Mouse (Mus musculus): ENCODE data around the gene Susd1. TPM values are rescaled to one million over a fixed set of nuclear protein-coding genes. Genes with fewer than 3 reads are reported as not detected.

Gene Susd1
- polyA plus RNA-seq, 1 experiment: 1.6 TPM

- no peak for TF ChIP-seq CTCF (IDR thresholded peaks at IDR 0.05; ENCODE audit: extremely low read depth, insufficient read length, insufficient replicate concordance, low read depth, low read length)
- no peak for TF ChIP-seq POLR2A (IDR thresholded peaks at IDR 0.05; ENCODE audit: low read depth, low read length)
Measured at GRCm38 (mm10) chr4:59459216-59459955, 21.0 kb upstream of the Susd1 start.

GRCm38 (mm10) chr4:59457941-59458340, 19.5 kb upstream of the Susd1 start:
- WGBS: 15% methylated on average over 9 of the region's 9 CpGs
- TF ChIP-seq CTCF (IDR thresholded peaks at IDR 0.05; ENCODE audit: extremely low read depth, insufficient read length, insufficient replicate concordance, low read depth, low read length): no peak
- TF ChIP-seq POLR2A (IDR thresholded peaks at IDR 0.05; ENCODE audit: low read depth, low read length): no peak
- Histone ChIP-seq H3K4me3 (ENCODE audit: low read depth, low read length) (no peak overlapping the region), H3K27me3 (ENCODE audit: control insufficient read depth, insufficient read depth, low read length) (no peaks in the 10 kb centered on the region), H3K4me1 (ENCODE audit: control insufficient read depth, insufficient read depth, insufficient read length, low read length) (peaks cover 10% of the 10 kb centered on the region; the same call in 1 of the 2 replicates), H3K27ac (ENCODE audit: insufficient read depth, low read depth, low read length) (no peak overlapping the region), H3K36me3 (ENCODE audit: control insufficient read depth, insufficient read depth, low read length) (no peaks in the 10 kb centered on the region)

More at GRCm38 (mm10) chr4:59459216-59459955, 21.0 kb upstream of the Susd1 start:
- Histone ChIP-seq H3K27ac (ENCODE audit: insufficient read depth, low read depth, low read length) (no peak overlapping the region), H3K4me1 (ENCODE audit: control insufficient read depth, insufficient read depth, insufficient read length, low read length) (peaks cover 12% of the 10 kb centered on the region; the same call in 1 of the 2 replicates), H3K36me3 (ENCODE audit: control insufficient read depth, insufficient read depth, low read length) (no peaks in the 10 kb centered on the region), H3K27me3 (ENCODE audit: control insufficient read depth, insufficient read depth, low read length) (no peaks in the 10 kb centered on the region), H3K4me3 (ENCODE audit: low read depth, low read length) (no peak overlapping the region)
- 78% methylated on average over 13 of the region's 13 CpGs for WGBS

DNA sequence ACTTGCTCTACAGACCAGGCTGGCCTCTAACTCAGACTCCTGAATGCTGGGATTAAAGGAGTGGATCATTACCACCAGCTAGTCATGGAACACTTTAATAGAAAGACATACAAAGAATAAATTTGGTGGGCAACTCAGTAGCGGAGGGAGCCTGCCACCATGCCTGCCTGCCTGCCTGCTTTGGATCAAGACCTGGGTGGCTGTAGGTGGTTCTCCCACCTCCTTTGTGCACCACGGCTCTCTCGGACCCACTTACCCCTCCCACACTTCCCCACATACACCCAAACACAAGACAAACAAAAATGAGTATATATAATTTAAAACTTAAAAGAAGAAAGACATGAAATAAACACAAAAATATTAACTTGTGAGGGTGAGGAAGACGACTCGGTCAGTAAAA, 18.7 kb upstream of the Susd1 start:
- TF ChIP-seq CTCF (IDR thresholded peaks at IDR 0.05; ENCODE audit: extremely low read depth, insufficient read length, insufficient replicate concordance, low read depth, low read length): no peak
- TF ChIP-seq POLR2A (IDR thresholded peaks at IDR 0.05; ENCODE audit: low read depth, low read length): no peak
- Histone ChIP-seq H3K36me3 (ENCODE audit: control insufficient read depth, insufficient read depth, low read length) (no peaks in the 10 kb centered on the region), H3K27me3 (ENCODE audit: control insufficient read depth, insufficient read depth, low read length) (no peaks in the 10 kb centered on the region), H3K27ac (ENCODE audit: insufficient read depth, low read depth, low read length) (no peak overlapping the region), H3K4me1 (ENCODE audit: control insufficient read depth, insufficient read depth, insufficient read length, low read length) (peaks cover 14% of the 10 kb centered on the region; the same call in 1 of the 2 replicates), H3K4me3 (ENCODE audit: low read depth, low read length) (no peak overlapping the region)
- 92% methylated on average over 5 of the region's 5 CpGs for WGBS

DNA sequence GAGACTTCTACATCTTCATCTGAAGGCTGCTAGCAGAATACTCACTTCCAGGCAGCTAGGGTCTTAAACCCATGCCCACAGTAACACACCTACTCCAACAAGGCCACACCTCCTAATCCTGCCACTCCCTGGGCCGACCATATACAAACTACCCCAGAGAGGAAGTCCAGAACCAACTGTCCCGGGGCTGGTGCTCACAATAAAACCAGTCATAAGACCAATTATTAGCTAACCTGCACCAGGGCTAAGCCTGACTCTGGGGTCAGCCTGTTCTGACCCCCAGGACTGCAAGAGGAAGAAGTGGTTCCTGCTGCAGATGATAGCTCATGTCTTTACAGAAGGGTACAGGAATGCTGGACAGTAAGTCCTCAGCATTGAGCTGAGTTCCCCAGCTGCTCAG, 17.0 kb upstream of the Susd1 start:
- Histone ChIP-seq H3K27me3 (ENCODE audit: control insufficient read depth, insufficient read depth, low read length) (no peaks in the 10 kb centered on the region), H3K27ac (ENCODE audit: insufficient read depth, low read depth, low read length) (no peak overlapping the region), H3K36me3 (ENCODE audit: control insufficient read depth, insufficient read depth, low read length) (no peaks in the 10 kb centered on the region), H3K4me3 (ENCODE audit: low read depth, low read length) (no peak overlapping the region), H3K4me1 (ENCODE audit: control insufficient read depth, insufficient read depth, insufficient read length, low read length) (peaks cover 7% of the 10 kb centered on the region; the same call in 1 of the 2 replicates)
- WGBS: 29% methylated on average over 2 of the region's 2 CpGs
- no peak for TF ChIP-seq POLR2A (IDR thresholded peaks at IDR 0.05; ENCODE audit: low read depth, low read length)
- no peak for TF ChIP-seq CTCF (IDR thresholded peaks at IDR 0.05; ENCODE audit: extremely low read depth, insufficient read length, insufficient replicate concordance, low read depth, low read length)

- H3K36me3 ChIP-seq (ENCODE audit: control insufficient read depth, insufficient read depth, low read length): no peaks in the 10 kb centered on the region
- 78% methylated on average over 3 of the region's 3 CpGs for WGBS
- H3K27me3 ChIP-seq (ENCODE audit: control insufficient read depth, insufficient read depth, low read length): no peaks in the 10 kb centered on the region
- H3K27ac ChIP-seq (ENCODE audit: insufficient read depth, low read depth, low read length): no peak overlapping the region
- no peak for TF ChIP-seq CTCF (IDR thresholded peaks at IDR 0.05; ENCODE audit: extremely low read depth, insufficient read length, insufficient replicate concordance, low read depth, low read length)
- no peak for TF ChIP-seq POLR2A (IDR thresholded peaks at IDR 0.05; ENCODE audit: low read depth, low read length)
- no peak overlapping the region for H3K4me3 ChIP-seq (ENCODE audit: low read depth, low read length)
- H3K4me1 ChIP-seq (ENCODE audit: control insufficient read depth, insufficient read depth, insufficient read length, low read length): peaks cover 7% of the 10 kb centered on the region; the same call in 1 of the 2 replicates
Measured at GRCm38 (mm10) chr4:59454046-59454445, 15.6 kb upstream of the Susd1 start.

- Histone ChIP-seq H3K27ac (ENCODE audit: insufficient read depth, low read depth, low read length) (peak overlapping the region; percentile 78), H3K4me3 (ENCODE audit: low read depth, low read length) (no peak overlapping the region), H3K36me3 (ENCODE audit: control insufficient read depth, insufficient read depth, low read length) (no peaks in the 10 kb centered on the region), H3K27me3 (ENCODE audit: control insufficient read depth, insufficient read depth, low read length) (no peaks in the 10 kb centered on the region), H3K4me1 (ENCODE audit: control insufficient read depth, insufficient read depth, insufficient read length, low read length) (peaks cover 4% of the 10 kb centered on the region; the same call in 1 of the 2 replicates)
- TF ChIP-seq CTCF (IDR thresholded peaks at IDR 0.05; ENCODE audit: extremely low read depth, insufficient read length, insufficient replicate concordance, low read depth, low read length) (no peak), POLR2A (IDR thresholded peaks at IDR 0.05; ENCODE audit: low read depth, low read length) (no peak)
- WGBS: 29% methylated on average over 8 of the region's 8 CpGs
Measured at GRCm38 (mm10) chr4:59452503-59452933, 14.1 kb upstream of the Susd1 start.

GRCm38 (mm10) chr4:59450906-59451305, 12.5 kb upstream of the Susd1 start:
- Histone ChIP-seq H3K4me1 (ENCODE audit: control insufficient read depth, insufficient read depth, insufficient read length, low read length) (peaks cover 4% of the 10 kb centered on the region; the same call in 1 of the 2 replicates), H3K4me3 (ENCODE audit: low read depth, low read length) (no peak overlapping the region), H3K27me3 (ENCODE audit: control insufficient read depth, insufficient read depth, low read length) (no peaks in the 10 kb centered on the region), H3K27ac (ENCODE audit: insufficient read depth, low read depth, low read length) (no peak overlapping the region), H3K36me3 (ENCODE audit: control insufficient read depth, insufficient read depth, low read length) (no peaks in the 10 kb centered on the region)
- no peak for TF ChIP-seq POLR2A (IDR thresholded peaks at IDR 0.05; ENCODE audit: low read depth, low read length)
- TF ChIP-seq CTCF (IDR thresholded peaks at IDR 0.05; ENCODE audit: extremely low read depth, insufficient read length, insufficient replicate concordance, low read depth, low read length): no peak
- 81% methylated on average over 3 of the region's 3 CpGs for WGBS

All from small intestine, adult 2 months (tissue).